Mouse (Mus musculus) thymus, adult 2 months (tissue): ENCODE results near the gene Gfpt1. TPM values are rescaled to one million over a fixed set of nuclear protein-coding genes. Genes with fewer than 3 reads are reported as not detected.
A peak's percentile ranks its signal among the peaks of the same experiment; 100 is the strongest.
"Not testable (repeated sequence)": the region's sequence is repeated elsewhere in the genome, so short reads cannot be mapped to it uniquely, and the experiment has no call there.

Source experiments
- DNase-seq: peaks from one replicate; pipeline ENCODE4 v3.0.0; 2021
- H3K27ac ChIP-seq: fragments of 200-500 bp; 2 replicates; pipeline ENCODE4 v1.5.1; 2012; ENCODE audit warnings: low read length, control low read depth; ENCODE audit not compliant: control insufficient read depth, insufficient read depth
- H3K27me3 ChIP-seq: fragments of 200-500 bp; 2 replicates; pipeline ENCODE4 v1.6.1; 2012; ENCODE audit warnings: mild to moderate bottlenecking, low read length, moderate library complexity, mixed read lengths; ENCODE audit not compliant: control insufficient read depth, insufficient read depth
- H3K36me3 ChIP-seq: fragments of 200-500 bp; 2 replicates; pipeline ENCODE4 v1.6.1; 2012; ENCODE audit warnings: mild to moderate bottlenecking, low read length, moderate library complexity; ENCODE audit not compliant: control insufficient read depth, insufficient read depth
- H3K4me1 ChIP-seq: fragments of 200-500 bp; replicated peaks from 2 replicates; pipeline ENCODE4 v1.6.1; 2012; ENCODE audit warnings: low read length; ENCODE audit not compliant: control insufficient read depth, insufficient read depth
- H3K4me3 ChIP-seq: fragments of 200-500 bp; 2 replicates; pipeline ENCODE4 v1.5.1; 2012; ENCODE audit warnings: mild to moderate bottlenecking, low read length, control low read depth, moderate library complexity; ENCODE audit not compliant: control insufficient read depth, insufficient read depth
- CTCF ChIP-seq: fragments of 200-500 bp; IDR thresholded peaks from 2 replicates; pipeline ENCODE4 v1.5.1; 2012; ENCODE audit warnings: mild to moderate bottlenecking, control low read depth, low read length, moderate library complexity, borderline replicate concordance; ENCODE audit not compliant: control insufficient read depth, poor library complexity, insufficient read depth; ENCODE audit errors: extremely low read depth
- POLR2A ChIP-seq: fragments of 200-500 bp; IDR thresholded peaks from 2 replicates; pipeline ENCODE4 v1.6.1; 2012; ENCODE audit warnings: mild to moderate bottlenecking, low read length, control low read depth, moderate library complexity; ENCODE audit not compliant: control insufficient read depth, poor library complexity, insufficient read depth; ENCODE audit errors: extremely low read depth
- WGBS: fragments of 180-500 bp; shearing (Covaris S2); methylation state at CpG from one replicate; pipeline ENCODE4 v1.1.7; 2018; 5-methylcytosine and 5-hydroxymethylcytosine counted together
- polyA plus RNA-seq: library from polyadenylated mRNA; depleted of rRNA; stranded (reverse); fragments of >200 nt; gene quantifications from 2 replicates; pipeline ENCODE4 v1.2.3, GENCODE M21; 2012

Gfpt1 gene
- polyA plus RNA-seq, 1 experiment, result 13.5 TPM

GRCm38 (mm10) chr6:87041431-87041830 lies 1.2 kb upstream of the Gfpt1 start:
- H3K4me3 ChIP-seq, result no peak overlapping the region
- DNase-seq, result no peak
- H3K27me3 ChIP-seq, result no peaks in the 10 kb centered on the region
- no peak for TF ChIP-seq CTCF
- H3K27ac ChIP-seq, result peak overlapping the region; percentile 91
- 54% methylated on average over 7 of the region's 7 CpGs for WGBS
- H3K4me1 ChIP-seq, result peaks cover 20% of the 10 kb centered on the region
- H3K36me3 ChIP-seq, result no peaks in the 10 kb centered on the region

GRCm38 (mm10) chr6:87042004-87042336 lies 676 bp upstream of the Gfpt1 start:
- Histone ChIP-seq H3K27ac (peak overlapping the region; percentile 91), H3K4me3 (peak overlapping the region; percentile 78), H3K36me3 (no peaks in the 10 kb centered on the region), H3K27me3 (no peaks in the 10 kb centered on the region), H3K4me1 (peaks cover 20% of the 10 kb centered on the region)
- TF ChIP-seq POLR2A (no peak), CTCF (no peak)
- under 1% methylated on average over 11 of the region's 11 CpGs for WGBS
- no peak for DNase-seq

- TF ChIP-seq CTCF (no peak), POLR2A (no peak)
- H3K4me3 ChIP-seq, result peak overlapping the region; percentile 78
- no peak for DNase-seq
- 8% methylated on average over 9 of the region's 9 CpGs for WGBS
- no peaks in the 10 kb centered on the region for H3K27me3 ChIP-seq
- no peak overlapping the region for H3K27ac ChIP-seq
- peaks cover 15% of the 10 kb centered on the region for H3K4me1 ChIP-seq
- no peaks in the 10 kb centered on the region for H3K36me3 ChIP-seq
Measured at GRCm38 (mm10) chr6:87043131-87043516, 478 bp downstream of the Gfpt1 start.

GRCm38 (mm10) chr6:87044895-87045294 lies 2.2 kb downstream of the Gfpt1 start:
- 90% methylated on average over 2 of the region's 2 CpGs for WGBS
- no peak for DNase-seq
- no peaks in the 10 kb centered on the region for H3K36me3 ChIP-seq
- H3K4me1 ChIP-seq, result peaks cover 15% of the 10 kb centered on the region
- H3K27ac ChIP-seq, result no peak overlapping the region
- no peaks in the 10 kb centered on the region for H3K27me3 ChIP-seq
- H3K4me3 ChIP-seq, result no peak overlapping the region
- TF ChIP-seq POLR2A (no peak), CTCF (no peak)

- no peak for DNase-seq
- Histone ChIP-seq H3K27me3 (no peaks in the 10 kb centered on the region), H3K4me1 (peaks cover 9% of the 10 kb centered on the region), H3K36me3 (no peaks in the 10 kb centered on the region), H3K27ac (no peak overlapping the region), H3K4me3 (no peak overlapping the region)
- WGBS, result 96% methylated on average over 3 of the region's 3 CpGs
- TF ChIP-seq POLR2A (no peak), CTCF (no peak)
Measured at GRCm38 (mm10) chr6:87045507-87045906, 2.9 kb downstream of the Gfpt1 start.

GRCm38 (mm10) chr6:87048712-87049111 lies 6.1 kb downstream of the Gfpt1 start:
- not testable (repeated sequence) for DNase-seq, H3K4me3 ChIP-seq, H3K27me3 ChIP-seq, H3K4me1 ChIP-seq, H3K27ac ChIP-seq
- WGBS, result over 99% methylated on average over 7 of the region's 7 CpGs
- H3K36me3 ChIP-seq, result peaks cover 15% of the 10 kb centered on the region

GRCm38 (mm10) chr6:87051886-87052425 lies 9.3 kb downstream of the Gfpt1 start:
- no peaks in the 10 kb centered on the region for H3K27me3 ChIP-seq
- TF ChIP-seq POLR2A, result no peak
- no peak for TF ChIP-seq CTCF
- no peak overlapping the region for H3K4me3 ChIP-seq
- WGBS, result 95% methylated on average over 10 of the region's 10 CpGs
- H3K27ac ChIP-seq, result no peak overlapping the region
- no peaks in the 10 kb centered on the region for H3K4me1 ChIP-seq
- no peak for DNase-seq
- H3K36me3 ChIP-seq, result peaks cover 43% of the 10 kb centered on the region
